Mouse (Mus musculus) forebrain, embryonic 13.5 days (tissue): ENCODE data around the gene Osm. TPM values are rescaled to one million over a fixed set of nuclear protein-coding genes. Genes with fewer than 3 reads are reported as not detected.

Experiments used
- ATAC-seq: fragments of 200-750 bp; cut with Nextera tagmentation; 2 replicates; pipeline ENCODE4 v1.8.0; 2017
- H3K27ac ChIP-seq: fragments of 300-500 bp; sonication (generic); 2 replicates; pipeline ENCODE4 v1.5.1; 2015; ENCODE audit warnings: inconsistent platforms, mild to moderate bottlenecking, moderate library complexity
- H3K27me3 ChIP-seq: fragments of 300-500 bp; sonication (generic); 2 replicates; pipeline ENCODE4 v1.6.1; 2015; ENCODE audit warnings: mild to moderate bottlenecking, inconsistent platforms
- H3K36me3 ChIP-seq: fragments of 300-500 bp; sonication (generic); 2 replicates; pipeline ENCODE4 v1.6.1; 2015; ENCODE audit warnings: mild to moderate bottlenecking, inconsistent platforms; ENCODE audit not compliant: poor library complexity, severe bottlenecking
- H3K4me1 ChIP-seq: fragments of 300-500 bp; sonication (generic); 2 replicates; pipeline ENCODE4 v1.6.1; 2015; ENCODE audit warnings: inconsistent platforms
- H3K4me2 ChIP-seq: fragments of 300-500 bp; sonication (generic); 2 replicates; pipeline ENCODE4 v1.6.1; 2015; ENCODE audit warnings: inconsistent platforms, mild to moderate bottlenecking, moderate library complexity
- H3K4me3 ChIP-seq: fragments of 300-500 bp; sonication (generic); 2 replicates; pipeline ENCODE4 v1.5.1; 2015; ENCODE audit warnings: mild to moderate bottlenecking, inconsistent platforms
- H3K9ac ChIP-seq: fragments of 300-500 bp; sonication (generic); 2 replicates; pipeline ENCODE4 v1.6.1; 2015; ENCODE audit warnings: mild to moderate bottlenecking, inconsistent platforms
- H3K9me3 ChIP-seq: fragments of 300-500 bp; sonication (generic); replicated peaks from 2 replicates; pipeline ENCODE4 v1.6.1; 2016; ENCODE audit warnings: inconsistent platforms
- WGBS: fragments of 180-500 bp; shearing (Covaris S2); methylation state at CpG from one replicate; pipeline ENCODE4 v1.1.7; 2015; 5-methylcytosine and 5-hydroxymethylcytosine counted together
- polyA plus RNA-seq: library from polyadenylated mRNA; unstranded; fragments of >200 nt; fragmentation: Nextera tagmentation; extraction: Ambion mirVana; gene quantifications from 2 replicates; pipeline ENCODE4 v1.2.1, GENCODE M21; 2015

The Osm gene
- polyA plus RNA-seq, 1 experiment from 2014 or later, result not detected

DNA sequence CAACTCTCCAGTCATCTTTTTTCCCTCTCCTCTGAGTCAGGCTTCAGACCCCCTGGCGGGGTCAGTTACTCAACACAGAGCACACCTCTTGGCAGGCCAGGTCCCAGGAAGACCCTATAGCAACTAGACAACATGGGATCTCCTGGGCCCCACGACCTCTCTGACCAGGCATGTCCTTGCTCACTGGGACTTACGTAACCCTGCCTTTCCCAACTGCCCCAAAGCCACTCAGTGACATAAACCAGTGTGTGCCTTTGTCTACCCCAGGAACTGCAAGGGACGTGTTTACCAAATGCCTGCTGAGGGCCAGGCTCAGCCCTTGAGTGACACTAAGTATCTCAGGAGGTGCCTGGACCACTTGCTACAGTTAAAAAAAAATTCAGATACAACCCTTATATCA is 6.4 kb upstream of the Osm start:
- 64% methylated on average over 4 of the region's 4 CpGs for WGBS
- no peaks in the 10 kb centered on the region for H3K27me3 ChIP-seq
- no peaks in the 10 kb centered on the region for H3K9me3 ChIP-seq
- peaks cover 4% of the 10 kb centered on the region; the same call in 1 of the 2 replicates for H3K4me1 ChIP-seq
- ATAC-seq, result no peak
- no peak overlapping the region for H3K9ac ChIP-seq
- no peak overlapping the region for H3K27ac ChIP-seq
- H3K4me2 ChIP-seq, result no peak overlapping the region
- H3K4me3 ChIP-seq, result no peak overlapping the region
- no peaks in the 10 kb centered on the region for H3K36me3 ChIP-seq

GRCm38 (mm10) chr11:4231435-4231834 is 4.8 kb upstream of the Osm start:
- 88% methylated on average over 2 of the region's 2 CpGs for WGBS

DNA sequence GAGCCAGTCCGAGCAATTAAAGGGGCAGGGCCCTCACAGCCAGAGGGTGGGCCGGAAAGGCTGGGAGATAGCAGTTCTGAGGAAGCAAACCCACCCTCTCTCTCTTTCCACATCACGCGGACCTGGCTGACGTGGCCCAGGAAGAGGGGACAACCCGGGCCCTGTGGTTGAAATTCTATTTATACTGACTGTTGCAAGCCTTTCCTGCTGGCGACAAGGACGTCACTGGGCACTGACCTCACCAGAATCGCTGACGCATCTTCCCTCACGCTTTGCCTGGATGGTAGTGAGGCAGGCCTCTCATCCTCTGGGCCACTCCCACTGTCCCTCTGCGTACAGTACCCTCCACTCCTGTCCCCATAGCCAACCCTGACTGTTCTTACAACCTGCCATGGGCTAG is 3.6 kb upstream of the Osm start:
- no peaks in the 10 kb centered on the region for H3K9me3 ChIP-seq
- H3K4me3 ChIP-seq, result no peak overlapping the region
- no peaks in the 10 kb centered on the region for H3K36me3 ChIP-seq
- H3K9ac ChIP-seq, result no peak overlapping the region
- 71% methylated on average over 12 of the region's 12 CpGs for WGBS
- no peaks in the 10 kb centered on the region for H3K27me3 ChIP-seq
- H3K4me2 ChIP-seq, result no peak overlapping the region
- no peak overlapping the region for H3K27ac ChIP-seq
- H3K4me1 ChIP-seq, result peaks cover 4% of the 10 kb centered on the region; the same call in 1 of the 2 replicates
- no peak for ATAC-seq

More at GRCm38 (mm10) chr11:4231435-4231834, 4.8 kb upstream of the Osm start:
- Histone ChIP-seq H3K4me2 (no peak overlapping the region), H3K9me3 (no peaks in the 10 kb centered on the region), H3K4me3 (no peak overlapping the region), H3K9ac (no peak overlapping the region), H3K27ac (no peak overlapping the region), H3K4me1 (peaks cover 4% of the 10 kb centered on the region; the same call in 1 of the 2 replicates), H3K27me3 (no peaks in the 10 kb centered on the region), H3K36me3 (no peaks in the 10 kb centered on the region)
- ATAC-seq, result no peak

DNA sequence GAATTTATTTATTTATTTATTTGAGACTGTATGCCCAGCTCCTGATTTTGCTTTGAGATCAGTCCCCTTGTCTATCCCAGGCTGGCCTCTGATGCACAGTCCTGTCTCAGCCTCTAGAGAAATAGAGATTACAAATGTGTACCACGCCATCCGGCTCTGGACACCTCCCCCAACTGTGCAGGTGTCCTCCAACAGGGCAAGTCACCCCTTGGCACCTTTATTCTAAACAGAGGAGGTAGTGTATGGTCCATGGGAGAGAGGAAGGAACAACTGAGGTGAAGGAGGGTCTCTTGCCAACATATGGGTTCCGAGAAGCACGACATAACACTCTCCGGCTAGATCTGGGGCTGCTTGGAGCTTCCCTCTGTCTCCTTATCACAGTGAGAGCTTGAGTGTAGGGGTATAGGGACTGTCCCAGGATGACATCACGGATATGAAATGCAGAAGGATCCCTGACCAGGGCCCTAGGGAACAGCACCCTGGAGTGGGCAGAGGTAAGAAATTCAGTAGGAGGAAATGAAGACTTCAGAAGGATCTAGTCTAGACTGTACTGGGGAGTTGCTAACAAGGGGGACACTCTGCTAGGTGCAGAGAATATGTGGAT is 1.1 kb upstream of the Osm start:
- WGBS, result 88% methylated on average over 6 of the region's 6 CpGs
- Histone ChIP-seq H3K27me3 (no peaks in the 10 kb centered on the region), H3K9ac (no peak overlapping the region), H3K4me2 (no peak overlapping the region), H3K4me3 (no peak overlapping the region), H3K36me3 (no peaks in the 10 kb centered on the region), H3K4me1 (no peaks in the 10 kb centered on the region), H3K27ac (no peak overlapping the region), H3K9me3 (no peaks in the 10 kb centered on the region)
- ATAC-seq, result no peak

GRCm38 (mm10) chr11:4236546-4237067 is 387 bp downstream of the Osm start:
- no peaks in the 10 kb centered on the region for H3K36me3 ChIP-seq
- ATAC-seq, result no peak
- no peak overlapping the region for H3K27ac ChIP-seq
- no peaks in the 10 kb centered on the region for H3K4me1 ChIP-seq
- 93% methylated on average over 21 of the region's 21 CpGs for WGBS
- H3K27me3 ChIP-seq, result no peaks in the 10 kb centered on the region
- H3K9ac ChIP-seq, result no peak overlapping the region
- H3K9me3 ChIP-seq, result no peaks in the 10 kb centered on the region
- H3K4me2 ChIP-seq, result no peak overlapping the region
- no peak overlapping the region for H3K4me3 ChIP-seq

GRCm38 (mm10) chr11:4237389-4237912 is 1.2 kb downstream of the Osm start:
- Histone ChIP-seq H3K4me1 (no peaks in the 10 kb centered on the region), H3K4me2 (no peak overlapping the region), H3K36me3 (no peaks in the 10 kb centered on the region), H3K4me3 (no peak overlapping the region), H3K27ac (no peak overlapping the region), H3K9me3 (no peaks in the 10 kb centered on the region), H3K9ac (no peak overlapping the region), H3K27me3 (no peaks in the 10 kb centered on the region)
- 86% methylated on average over 17 of the region's 18 CpGs for WGBS
- ATAC-seq, result no peak

GRCm38 (mm10) chr11:4238167-4238566 is 1.9 kb downstream of the Osm start:
- no peaks in the 10 kb centered on the region for H3K36me3 ChIP-seq
- no peak overlapping the region for H3K4me2 ChIP-seq
- no peak overlapping the region for H3K27ac ChIP-seq
- no peaks in the 10 kb centered on the region for H3K4me1 ChIP-seq
- 90% methylated on average over 6 of the region's 6 CpGs for WGBS
- H3K4me3 ChIP-seq, result no peak overlapping the region
- H3K9me3 ChIP-seq, result no peaks in the 10 kb centered on the region
- H3K9ac ChIP-seq, result no peak overlapping the region
- ATAC-seq, result no peak
- H3K27me3 ChIP-seq, result no peaks in the 10 kb centered on the region

DNA sequence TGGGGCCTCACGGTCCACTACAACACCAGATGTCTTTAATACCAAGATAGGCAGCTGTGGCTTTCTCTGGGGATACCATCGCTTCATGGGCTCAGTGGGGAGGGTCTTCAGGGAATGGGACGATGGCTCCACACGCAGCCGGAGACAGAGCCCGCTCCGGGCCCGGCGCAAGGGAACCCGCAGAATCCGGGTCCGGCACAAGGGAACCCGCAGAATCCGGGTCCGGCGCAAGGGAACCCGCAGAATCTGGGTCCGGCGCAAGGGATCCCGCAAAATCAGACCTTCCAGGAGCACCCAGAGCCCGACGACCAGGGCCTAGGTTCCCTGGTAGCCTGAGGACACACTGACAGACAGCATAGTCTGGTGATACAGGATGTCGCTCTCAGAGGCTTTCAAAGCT is 3.5 kb downstream of the Osm start:
- 94% methylated on average over 23 of the region's 23 CpGs for WGBS
- H3K27ac ChIP-seq, result no peak overlapping the region
- ATAC-seq, result no peak
- H3K9me3 ChIP-seq, result no peaks in the 10 kb centered on the region
- no peaks in the 10 kb centered on the region for H3K27me3 ChIP-seq
- H3K4me2 ChIP-seq, result no peak overlapping the region
- no peak overlapping the region for H3K9ac ChIP-seq
- no peaks in the 10 kb centered on the region for H3K4me1 ChIP-seq
- H3K4me3 ChIP-seq, result no peak overlapping the region
- H3K36me3 ChIP-seq, result no peaks in the 10 kb centered on the region

GRCm38 (mm10) chr11:4240151-4240550 is 3.9 kb downstream of the Osm start:
- no peak overlapping the region for H3K4me3 ChIP-seq
- H3K27ac ChIP-seq, result no peak overlapping the region
- no peak overlapping the region for H3K9ac ChIP-seq
- no peak for ATAC-seq
- no peaks in the 10 kb centered on the region for H3K27me3 ChIP-seq
- H3K9me3 ChIP-seq, result no peaks in the 10 kb centered on the region
- no peaks in the 10 kb centered on the region for H3K4me1 ChIP-seq
- no peaks in the 10 kb centered on the region for H3K36me3 ChIP-seq
- WGBS, result 84% methylated on average over 7 of the region's 7 CpGs
- H3K4me2 ChIP-seq, result no peak overlapping the region

DNA sequence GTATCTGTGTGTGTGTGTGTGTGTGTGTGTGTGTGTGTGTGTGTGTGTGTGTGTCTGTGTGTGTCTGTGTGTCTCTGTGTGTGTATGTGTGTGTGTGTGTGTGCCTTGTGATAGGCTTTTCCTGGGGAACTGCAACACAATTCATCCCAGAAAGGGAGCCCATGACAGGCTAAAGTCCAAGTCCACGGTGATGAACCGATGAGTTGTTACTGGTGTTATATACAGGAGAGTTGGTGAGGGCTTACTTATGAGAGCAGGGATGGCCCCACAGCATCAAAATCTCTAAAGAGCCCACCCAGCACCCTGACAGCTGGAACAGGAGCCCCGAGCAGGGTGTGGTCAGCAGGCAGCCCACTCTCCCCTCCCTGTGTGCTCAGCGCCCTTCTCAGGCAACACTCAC is 5.0 kb downstream of the Osm start:
- Histone ChIP-seq H3K4me1 (no peaks in the 10 kb centered on the region), H3K27ac (no peak overlapping the region), H3K9me3 (no peaks in the 10 kb centered on the region), H3K4me2 (no peak overlapping the region), H3K9ac (no peak overlapping the region), H3K4me3 (no peak overlapping the region), H3K27me3 (no peaks in the 10 kb centered on the region), H3K36me3 (no peaks in the 10 kb centered on the region)
- no peak for ATAC-seq
- 77% methylated on average over 4 of the region's 4 CpGs for WGBS

DNA sequence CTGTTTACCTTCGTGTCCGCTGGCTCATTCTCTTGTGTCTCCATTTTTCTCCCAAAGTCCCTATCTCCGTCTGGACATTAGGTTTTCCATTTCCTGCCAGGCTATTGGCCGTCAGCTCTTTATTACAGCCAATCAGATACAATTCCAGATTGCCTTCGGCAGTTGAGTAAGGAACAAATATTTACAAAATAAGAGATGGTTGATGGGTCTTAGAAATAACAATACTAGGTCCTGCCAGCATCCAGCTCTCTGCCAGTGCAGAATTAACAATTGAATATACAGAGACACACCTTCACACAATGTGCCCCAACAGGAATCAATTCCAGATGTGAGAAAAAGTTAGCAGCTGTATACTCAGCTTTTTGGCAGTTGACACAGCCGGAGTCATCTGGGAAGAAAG is 9.9 kb downstream of the Osm start:
- no peaks in the 10 kb centered on the region for H3K27me3 ChIP-seq
- H3K4me3 ChIP-seq, result no peak overlapping the region
- H3K36me3 ChIP-seq, result no peaks in the 10 kb centered on the region
- no peaks in the 10 kb centered on the region for H3K9me3 ChIP-seq
- no peak overlapping the region for H3K9ac ChIP-seq
- H3K27ac ChIP-seq, result no peak overlapping the region
- H3K4me1 ChIP-seq, result no peaks in the 10 kb centered on the region
- H3K4me2 ChIP-seq, result no peak overlapping the region
- 80% methylated on average over 6 of the region's 6 CpGs for WGBS
- ATAC-seq, result no peak

- Histone ChIP-seq H3K27me3 (no peaks in the 10 kb centered on the region), H3K9me3 (no peaks in the 10 kb centered on the region), H3K9ac (no peak overlapping the region), H3K4me1 (no peaks in the 10 kb centered on the region), H3K4me3 (no peak overlapping the region), H3K27ac (no peak overlapping the region), H3K4me2 (no peak overlapping the region), H3K36me3 (no peaks in the 10 kb centered on the region)
- 83% methylated on average over 4 of the region's 4 CpGs for WGBS
- ATAC-seq, result no peak
These were observed 10.4 kb downstream of the Osm start for GRCm38 (mm10) chr11:4246623-4247022.
